Mouse (Mus musculus) stomach, embryonic 14.5 days (tissue): ENCODE data around the gene Usp20. TPM values are rescaled to one million over a fixed set of nuclear protein-coding genes. Genes with fewer than 3 reads are reported as not detected.

Source experiments
- ATAC-seq: fragments of 200-750 bp; cut with Nextera tagmentation; 2 replicates; pipeline ENCODE4 v1.8.0; 2017; ENCODE audit warnings: low read depth, moderate TSS enrichment; ENCODE audit not compliant: insufficient number of reproducible peaks, insufficient read depth, low FRiP score
- H3K27ac ChIP-seq: fragments of 300-500 bp; sonication (generic); 2 replicates; pipeline ENCODE4 v1.5.1; 2014; ENCODE audit warnings: mild to moderate bottlenecking, low read length, moderate library complexity, mixed read lengths
- H3K27me3 ChIP-seq: fragments of 300-500 bp; sonication (generic); 2 replicates; pipeline ENCODE4 v1.6.1; 2014; ENCODE audit warnings: low read length, control low read depth, mixed read lengths; ENCODE audit not compliant: control insufficient read depth, insufficient read depth
- H3K36me3 ChIP-seq: fragments of 300-500 bp; sonication (generic); 2 replicates; pipeline ENCODE4 v1.6.1; 2014; ENCODE audit warnings: mild to moderate bottlenecking, control low read depth, low read length, moderate library complexity, mixed read lengths; ENCODE audit not compliant: control insufficient read depth, insufficient read depth
- H3K4me1 ChIP-seq: fragments of 300-500 bp; sonication (generic); 2 replicates; pipeline ENCODE4 v1.6.1; 2014; ENCODE audit warnings: low read length, control low read depth, mixed read lengths; ENCODE audit not compliant: control insufficient read depth, insufficient read depth
- H3K4me2 ChIP-seq: fragments of 300-500 bp; sonication (generic); replicated peaks from 2 replicates; pipeline ENCODE4 v1.6.1; 2014; ENCODE audit warnings: low read depth, low read length, control low read depth
- H3K4me3 ChIP-seq: fragments of 300-500 bp; sonication (generic); 2 replicates; pipeline ENCODE4 v1.5.1; 2014; ENCODE audit warnings: low read depth, low read length, control low read depth
- H3K9ac ChIP-seq: fragments of 300-500 bp; sonication (generic); replicated peaks from 2 replicates; pipeline ENCODE4 v1.6.1; 2014; ENCODE audit warnings: low read depth, mild to moderate bottlenecking, control low read depth, low read length, moderate library complexity, mixed read lengths
- H3K9me3 ChIP-seq: fragments of 300-500 bp; sonication (generic); 2 replicates; pipeline ENCODE4 v1.6.1; 2016; ENCODE audit warnings: low read depth, low read length, control low read depth; ENCODE audit not compliant: control insufficient read depth
- WGBS: fragments of 180-500 bp; shearing (Covaris S2); extraction: QIAGEN DNeasy Blood & Tissue Kit; methylation state at CpG from one replicate; pipeline ENCODE4 v1.1.7; 2014; 5-methylcytosine and 5-hydroxymethylcytosine counted together
- polyA plus RNA-seq: library from polyadenylated mRNA; unstranded; fragments of >200 nt; fragmentation: Nextera tagmentation; extraction: Ambion mirVana; gene quantifications from 2 replicates; pipeline ENCODE4 v1.2.1, GENCODE M21; 2014

The Usp20 gene
- polyA plus RNA-seq, 1 experiment from 2014 or later, result 13.8 TPM

DNA sequence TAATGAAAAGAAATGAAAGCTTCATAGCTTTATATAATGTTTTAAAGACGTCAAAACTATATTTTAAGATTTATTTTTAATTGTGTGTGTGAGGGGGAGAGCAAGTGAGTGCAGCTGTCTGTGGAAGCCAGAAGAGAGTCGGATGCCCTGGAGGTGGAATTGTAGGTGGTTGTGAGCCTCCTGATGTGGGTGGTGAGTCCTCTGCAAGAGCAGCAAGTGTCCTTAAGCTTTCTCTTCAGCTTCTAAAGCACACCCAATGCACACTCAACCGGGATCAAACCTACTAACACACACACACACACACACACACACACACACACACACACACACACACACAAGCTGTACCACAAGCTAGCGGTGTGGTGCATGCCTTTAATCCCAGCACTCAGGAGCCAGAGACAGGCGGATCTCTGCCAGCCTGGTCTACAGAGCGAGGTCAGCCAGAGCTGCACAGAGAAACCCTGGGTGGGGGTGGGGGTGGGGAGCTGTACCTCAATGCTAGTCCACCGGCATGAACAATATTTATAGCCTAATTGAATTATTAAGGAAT lies 85.7 kb downstream of the Usp20 start:
- peaks cover 4% of the 10 kb centered on the region for H3K36me3 ChIP-seq
- no peak overlapping the region for H3K9ac ChIP-seq
- ATAC-seq, result no peak
- H3K4me1 ChIP-seq, result no peaks in the 10 kb centered on the region
- H3K4me3 ChIP-seq, result no peak overlapping the region
- H3K4me2 ChIP-seq, result no peak overlapping the region
- no peaks in the 10 kb centered on the region for H3K27me3 ChIP-seq
- 72% methylated on average over 7 of the region's 7 CpGs for WGBS
- no peaks in the 10 kb centered on the region for H3K9me3 ChIP-seq
- peak overlapping the region; percentile 4; the same call in 1 of the 2 replicates for H3K27ac ChIP-seq

DNA sequence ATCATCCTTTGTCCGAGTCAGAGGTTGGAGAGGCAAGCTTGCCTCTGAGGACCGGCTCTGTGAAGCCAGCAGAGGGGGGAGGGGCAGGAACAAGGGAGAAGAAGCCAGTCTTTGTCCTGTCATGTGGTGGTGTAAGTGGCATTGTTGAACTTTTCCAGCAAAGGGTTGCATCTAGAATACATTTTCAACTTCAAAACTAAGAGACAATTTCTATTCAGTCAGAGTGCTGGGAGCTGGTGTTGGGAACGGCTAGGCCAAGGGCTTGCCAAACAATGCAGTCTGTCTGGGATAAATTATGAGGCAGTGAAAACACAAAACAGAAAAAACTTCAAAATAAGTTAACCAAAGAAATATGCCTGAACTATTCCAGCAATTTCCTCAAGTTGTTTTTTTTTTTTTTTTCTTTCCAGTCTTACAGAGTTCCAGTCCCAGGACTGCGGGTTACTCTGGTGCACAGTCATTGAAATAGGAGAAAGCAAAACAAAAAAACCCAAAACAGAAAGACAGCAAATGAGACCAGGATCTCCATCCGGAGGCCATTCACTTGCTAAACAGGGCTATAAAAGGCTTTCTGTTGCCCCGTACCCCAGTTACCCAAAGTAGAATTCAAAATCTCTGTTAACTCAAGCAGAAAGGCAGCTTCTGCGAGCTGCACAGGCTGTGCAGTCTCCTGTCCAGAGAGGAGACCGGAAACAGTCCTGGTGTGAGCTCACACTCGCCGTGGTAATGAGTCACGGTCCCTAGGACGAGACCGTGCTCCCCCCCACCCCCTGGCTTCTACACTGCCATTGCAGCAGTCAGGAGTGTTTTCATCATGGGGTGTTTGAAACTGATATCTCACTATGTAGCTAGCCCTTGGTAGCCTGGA lies 86.4 kb downstream of the Usp20 start:
- Histone ChIP-seq H3K4me2 (no peak overlapping the region), H3K27ac (peak overlapping the region; percentile 4; the same call in 1 of the 2 replicates), H3K9me3 (no peaks in the 10 kb centered on the region), H3K9ac (no peak overlapping the region), H3K4me3 (no peak overlapping the region), H3K27me3 (no peaks in the 10 kb centered on the region), H3K4me1 (no peaks in the 10 kb centered on the region), H3K36me3 (peaks cover 8% of the 10 kb centered on the region)
- no peak for ATAC-seq
- 59% methylated on average over 13 of the region's 13 CpGs for WGBS

DNA sequence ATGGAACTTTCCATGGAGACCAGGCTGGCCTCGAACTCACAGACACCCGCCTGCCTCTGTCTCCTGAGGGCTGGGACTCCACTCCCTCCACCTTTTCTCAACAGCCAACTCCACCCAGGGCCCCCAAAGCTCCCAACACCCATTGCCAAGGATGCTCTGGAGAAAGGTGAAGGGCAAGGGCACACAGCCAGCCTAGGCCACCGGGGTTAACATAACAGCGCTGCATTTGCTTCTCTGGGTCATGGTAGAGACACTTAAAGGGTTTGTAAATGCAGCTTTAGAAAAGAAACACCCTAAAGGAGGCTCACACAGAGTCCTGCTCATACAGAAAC lies 87.0 kb downstream of the Usp20 start:
- no peak for ATAC-seq

DNA sequence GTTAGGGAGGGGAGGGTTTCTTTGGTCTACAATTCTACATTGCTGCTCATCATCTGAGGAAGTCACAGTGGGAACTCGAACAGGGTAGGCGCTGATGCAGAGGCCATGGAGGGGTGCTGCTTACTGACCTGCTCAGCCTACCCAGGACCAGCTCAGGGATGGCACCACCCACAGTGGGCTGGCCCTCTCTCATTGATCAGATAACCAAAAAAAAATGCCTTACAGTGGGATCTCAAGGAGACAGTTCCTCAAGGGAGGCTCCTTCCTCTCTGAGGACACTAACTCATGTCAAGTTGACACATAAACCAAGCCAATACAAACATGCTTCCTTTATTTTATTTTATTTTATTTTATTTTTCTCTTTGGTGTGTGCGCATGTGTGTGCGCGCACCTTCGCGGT lies 87.4 kb downstream of the Usp20 start:
- no peak overlapping the region for H3K4me2 ChIP-seq
- H3K27ac ChIP-seq, result no peak overlapping the region
- H3K9me3 ChIP-seq, result no peaks in the 10 kb centered on the region
- no peak overlapping the region for H3K9ac ChIP-seq
- ATAC-seq, result no peak
- H3K36me3 ChIP-seq, result peaks cover 9% of the 10 kb centered on the region
- H3K4me3 ChIP-seq, result no peak overlapping the region
- no peaks in the 10 kb centered on the region for H3K27me3 ChIP-seq
- no peaks in the 10 kb centered on the region for H3K4me1 ChIP-seq
- 90% methylated on average over 7 of the region's 7 CpGs for WGBS

More for the DNA sequence above, 87.0 kb downstream of the Usp20 start:
- no peak overlapping the region for H3K4me3 ChIP-seq
- H3K9ac ChIP-seq, result no peak overlapping the region
- H3K4me2 ChIP-seq, result no peak overlapping the region
- H3K4me1 ChIP-seq, result no peaks in the 10 kb centered on the region
- 85% methylated on average over 4 of the region's 4 CpGs for WGBS
- H3K36me3 ChIP-seq, result peaks cover 9% of the 10 kb centered on the region
- no peaks in the 10 kb centered on the region for H3K9me3 ChIP-seq
- H3K27me3 ChIP-seq, result no peaks in the 10 kb centered on the region
- H3K27ac ChIP-seq, result no peak overlapping the region

Other genes with a start within 250 kb of the Usp20 start
- 2.5 and 3.3 TPM in 2 replicates for gene 1700001O22Rik, start 178.6 kb upstream of the Usp20 start, polyA plus RNA-seq
- gene Ntmt1, start 174.5 kb upstream of the Usp20 start, polyA plus RNA-seq, result 99.1 and 101 TPM in 2 replicates
- 27.1 and 29.1 TPM in 2 replicates for gene Asb6, start 151.9 kb upstream of the Usp20 start, polyA plus RNA-seq
- gene Prrx2, start 147.3 kb upstream of the Usp20 start, polyA plus RNA-seq, result 6.0 and 8.9 TPM in 2 replicates
- 6.5 and 9.2 TPM in 2 replicates for gene Ptges, start 52.4 kb upstream of the Usp20 start, polyA plus RNA-seq
- 35.4 and 39.1 TPM in 2 replicates for gene Tor1b, start 29.3 kb upstream of the Usp20 start, polyA plus RNA-seq
- 66.0 and 68.6 TPM in 2 replicates for gene Tor1a, start 14.3 kb upstream of the Usp20 start, polyA plus RNA-seq
- gene BC005624, start 78 bp upstream of the Usp20 start, polyA plus RNA-seq, result 46.9 and 48.2 TPM in 2 replicates
- gene Fnbp1, start 159.7 kb downstream of the Usp20 start, polyA plus RNA-seq, result 36.5 and 39.2 TPM in 2 replicates
- gene Gpr107, start 170.0 kb downstream of the Usp20 start, polyA plus RNA-seq, result 33.5 and 39.8 TPM in 2 replicates